Mouse (Mus musculus) gastrocnemius, postnatal 14 days (tissue): ENCODE measurements around the gene Rmnd5a. TPM values are rescaled to one million over a fixed set of nuclear protein-coding genes. Genes with fewer than 3 reads are reported as not detected.
A peak's percentile ranks its signal among the peaks of the same experiment; 100 is the strongest.
"Not testable (repeated sequence)": the region's sequence is repeated elsewhere in the genome, so short reads cannot be mapped to it uniquely, and the experiment has no call there.

Experiments
- DNase-seq: peaks from one replicate; pipeline ENCODE4 v3.0.0; 2021; ENCODE audit warnings: mixed read lengths
- intact Hi-C: fragments of 180-260 bp; cut with DNase I; formaldehyde crosslinking; loops from one replicate; pipeline ENCODE4 v1.15.1; 2025; ENCODE audit warnings: low total_unique reads
- long read RNA-seq, 2 experiments: library from polyadenylated mRNA; stranded (forward); transcript quantifications; one replicate each; pipeline ENCODE4 v2.0.0; 2021
- total RNA-seq, 2 experiments: library from RNA; stranded (reverse); gene quantifications; 2 replicates each; pipeline ENCODE4 v1.2.3; 2021

Gene Rmnd5a
- total RNA-seq: 10 to 100 TPM; 58.8 to 64.5 TPM
- long read RNA-seq, experiment 1, full-length matches to known transcripts: 7 of 14 reads
- long read RNA-seq, experiment 1, partial matches to known transcripts: 4 of 14 reads
- long read RNA-seq, experiment 1, other reads (novel, unspliced or antisense): 3 of 14 reads
- long read RNA-seq, experiment 2, full-length matches to known transcripts: 11 of 35 reads
- long read RNA-seq, experiment 2, partial matches to known transcripts: 16 of 35 reads
- long read RNA-seq, experiment 2, other reads (novel, unspliced or antisense): 8 of 35 reads

GRCm38 (mm10) chr6:71440492-71441250, at the start of gene Rmnd5a:
Gene Rmnd5a (minus strand): TSS chr6:71440637.
- intact Hi-C loops: no loop called here
- peak; percentile 100 for DNase-seq

GRCm38 (mm10) chr6:71487966-71488365, 47.5 kb upstream of the Rmnd5a start:
- DNase-seq: no peak
- intact Hi-C loops: no loop called here

- intact Hi-C loops: no loop called here
- no peak for DNase-seq
Measured at GRCm38 (mm10) chr6:71486867-71487266, 46.4 kb upstream of the Rmnd5a start.

GRCm38 (mm10) chr6:71486226-71486625, 45.8 kb upstream of the Rmnd5a start:
- no peak for DNase-seq
- intact Hi-C loops: no loop called here

- intact Hi-C loops: no loop called here
- no peak for DNase-seq
Measured at GRCm38 (mm10) chr6:71485246-71485645, 44.8 kb upstream of the Rmnd5a start.

- no peak for DNase-seq
- intact Hi-C loops: loop anchor here (5.0 kb wide), 1 partner anchor 34 kb away; no protein-coding TSS in a partner anchor
Measured at GRCm38 (mm10) chr6:71481136-71481535, 40.7 kb upstream of the Rmnd5a start.

GRCm38 (mm10) chr6:71480136-71480535, 39.7 kb upstream of the Rmnd5a start:
- intact Hi-C loops: loop anchor here (5.0 kb wide), 1 partner anchor 33 kb away; no protein-coding TSS in a partner anchor
- no peak for DNase-seq

- DNase-seq, intact Hi-C loops: not testable (repeated sequence)
Measured at GRCm38 (mm10) chr6:71479588-71479987, 39.2 kb upstream of the Rmnd5a start.

GRCm38 (mm10) chr6:71478816-71479568, 38.6 kb upstream of the Rmnd5a start:
- DNase-seq, intact Hi-C loops: not testable (repeated sequence)

GRCm38 (mm10) chr6:71476783-71477182, 36.3 kb upstream of the Rmnd5a start:
- intact Hi-C loops: no loop called here

GRCm38 (mm10) chr6:71475604-71476003, 35.2 kb upstream of the Rmnd5a start:
- intact Hi-C loops: no loop called here
- no peak for DNase-seq

More at GRCm38 (mm10) chr6:71476783-71477182, 36.3 kb upstream of the Rmnd5a start:
- DNase-seq: no peak

GRCm38 (mm10) chr6:71472786-71473185, 32.3 kb upstream of the Rmnd5a start:
- DNase-seq: no peak
- intact Hi-C loops: no loop called here

GRCm38 (mm10) chr6:71471830-71472520, 31.5 kb upstream of the Rmnd5a start:
- intact Hi-C loops: no loop called here
- DNase-seq: no peak

GRCm38 (mm10) chr6:71469291-71469690, 28.9 kb upstream of the Rmnd5a start:
- DNase-seq: no peak
- intact Hi-C loops: no loop called here

GRCm38 (mm10) chr6:71467766-71468165, 27.3 kb upstream of the Rmnd5a start:
- DNase-seq: no peak
- intact Hi-C loops: no loop called here

- intact Hi-C loops: no loop called here
- DNase-seq: no peak
Measured at GRCm38 (mm10) chr6:71465146-71465545, 24.7 kb upstream of the Rmnd5a start.

GRCm38 (mm10) chr6:71457956-71458608, 17.6 kb upstream of the Rmnd5a start:
- no peak for DNase-seq
- intact Hi-C loops: no loop called here

GRCm38 (mm10) chr6:71453983-71454739, 13.7 kb upstream of the Rmnd5a start:
- intact Hi-C loops, DNase-seq: not testable (repeated sequence)
